Mouse (Mus musculus) skeletal muscle tissue, postnatal 0 days (tissue): Measurements from ENCODE around the gene Sorbs1. TPM values are rescaled to one million over a fixed set of nuclear protein-coding genes. Genes with fewer than 3 reads are reported as not detected.

Source experiments
- polyA plus RNA-seq: library from polyadenylated mRNA; unstranded; fragments of >200 nt; fragmentation: Nextera tagmentation; extraction: Ambion mirVana; gene quantifications from 2 replicates; pipeline ENCODE4 v1.2.1, GENCODE M21; 2015

Gene Sorbs1
- 110 and 116 TPM in 2 replicates for polyA plus RNA-seq

DNA sequence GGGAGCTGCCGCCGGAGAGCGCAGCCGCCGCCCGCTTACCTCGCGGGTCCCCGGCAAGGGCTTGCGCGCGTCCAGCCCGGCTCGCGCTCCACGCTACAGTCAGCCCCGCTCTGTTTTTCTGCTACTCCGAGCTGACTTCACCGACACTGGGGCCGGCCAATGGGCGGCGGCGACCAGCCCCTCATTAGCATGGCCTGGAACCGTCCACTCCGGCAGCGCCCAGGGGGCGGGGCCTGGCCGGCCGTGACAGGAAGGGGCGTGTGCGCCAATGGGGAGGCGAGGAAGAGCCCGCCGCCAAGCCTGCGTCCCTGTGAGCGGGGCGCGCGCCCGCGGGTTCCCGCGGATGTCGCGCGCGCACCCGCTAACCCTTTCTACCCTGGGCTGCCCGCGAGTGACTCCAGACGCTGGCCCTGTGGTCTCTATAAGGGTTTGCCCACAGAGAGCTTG lies at the start of gene Sorbs1:
Gene Sorbs1, minus strand, starts transcription at position 148 of the 447 bp plus-strand sequence.

GRCm38 (mm10) chr19:40271308-40271892 lies 242.2 kb downstream of the Sorbs1 start, which contains the start of gene Pdlim1:
Gene Pdlim1 (minus strand): TSS chr19:40271842.

Other genes starting within 250 kb of the Sorbs1 start
- 266 TPM in 2 replicates for gene Pdlim1, start 241.9 kb downstream of the Sorbs1 start, polyA plus RNA-seq
- 14.8 and 20.0 TPM in 2 replicates for gene Aldh18a1, start 74.7 kb upstream of the Sorbs1 start, polyA plus RNA-seq
- 3.6 and 4.9 TPM in 2 replicates for gene Tctn3, start 98.5 kb upstream of the Sorbs1 start, polyA plus RNA-seq
- 10.2 and 10.6 TPM in 2 replicates for gene Entpd1, start 98.6 kb upstream of the Sorbs1 start, polyA plus RNA-seq
- 0.05 TPM in 1 of 2 replicates, not detected in the other for gene Cc2d2b, start 235.0 kb upstream of the Sorbs1 start, polyA plus RNA-seq